Comparison of ENCODE assay signal across 31 mouse cellular contexts in the genomic region with DNA sequence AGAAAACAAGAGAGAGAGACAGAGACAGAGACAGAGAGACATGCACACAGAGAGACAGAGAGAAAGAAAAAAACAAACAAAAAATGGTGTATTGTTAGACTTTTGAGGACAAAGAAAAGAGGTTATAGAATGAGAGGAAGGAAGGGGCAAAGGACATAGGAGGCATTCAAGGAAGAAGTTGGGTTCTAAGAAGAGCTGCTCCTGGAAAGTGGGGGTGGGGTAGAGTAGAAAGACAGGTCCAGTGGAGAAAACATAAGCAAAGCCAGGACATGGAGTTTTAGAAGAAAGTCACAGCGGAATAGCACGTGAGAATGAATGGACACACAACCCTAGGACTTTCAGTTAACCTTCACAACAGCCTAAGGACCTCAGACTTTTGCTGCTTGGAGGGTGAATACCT.
"Had no signal": no experiment of that assay in that cellular context is flagged by ENCODE, and none has a peak within 500 bp of the region (broad histone marks: within the 10 kb centered on the region; RNA-seq: fewer than 3 reads in every experiment).

No protein-coding gene starts in this region.

- DNase-seq: left cerebral cortex, postnatal 4 days; liver; liver, embryonic 13.5 days; liver, postnatal 0 days; lung, adult 18-20 months; lung, adult 2 months; lung, embryonic 14.5 days; lung, postnatal 10 days; lung, postnatal 14 days; lung, postnatal 36 days; lung, postnatal 4 days; midbrain, embryonic 14.5 days had no signal

- H3K27ac ChIP-seq: limb, embryonic 10.5 days; limb, embryonic 12.5 days; limb, embryonic 13.5 days; limb, embryonic 15.5 days; liver, embryonic 12.5 days; liver, embryonic 13.5 days; liver, embryonic 14.5 days; liver, embryonic 15.5 days; lung, embryonic 15.5 days; macrophage; midbrain, embryonic 10.5 days; midbrain, embryonic 12.5 days; midbrain, embryonic 13.5 days; midbrain, embryonic 15.5 days had no signal

- H3K9me3 ChIP-seq: limb, embryonic 10.5 days; limb, embryonic 12.5 days; limb, embryonic 13.5 days; limb, embryonic 15.5 days; liver, embryonic 12.5 days; liver, embryonic 13.5 days; liver, embryonic 15.5 days; lung, embryonic 15.5 days; midbrain, embryonic 10.5 days; midbrain, embryonic 12.5 days; midbrain, embryonic 13.5 days; midbrain, embryonic 15.5 days had no signal

- H3K4me2 ChIP-seq: limb, embryonic 12.5 days; limb, embryonic 13.5 days; limb, embryonic 15.5 days; liver, embryonic 11.5 days; liver, embryonic 12.5 days; liver, embryonic 13.5 days; liver, embryonic 15.5 days; lung, embryonic 14.5 days; lung, embryonic 15.5 days; midbrain, embryonic 11.5 days; midbrain, embryonic 12.5 days; midbrain, embryonic 13.5 days; midbrain, embryonic 15.5 days had no signal

- H3K36me3 ChIP-seq: limb, embryonic 10.5 days; limb, embryonic 12.5 days; limb, embryonic 13.5 days; limb, embryonic 15.5 days; liver, embryonic 12.5 days; liver, embryonic 13.5 days; liver, embryonic 15.5 days; lung, embryonic 15.5 days; midbrain, embryonic 10.5 days; midbrain, embryonic 12.5 days; midbrain, embryonic 13.5 days; midbrain, embryonic 15.5 days had no signal

- H3K4me3 ChIP-seq: limb, embryonic 10.5 days; limb, embryonic 12.5 days; limb, embryonic 13.5 days; limb, embryonic 15.5 days; liver, embryonic 12.5 days; liver, embryonic 13.5 days; liver, embryonic 15.5 days; lung, embryonic 15.5 days; megakaryocyte, embryonic 14.5 days; midbrain, embryonic 10.5 days; midbrain, embryonic 12.5 days; midbrain, embryonic 13.5 days; midbrain, embryonic 15.5 days; myocyte had no signal

- H3K4me1 ChIP-seq: limb, embryonic 10.5 days; liver, embryonic 12.5 days; liver, embryonic 13.5 days; liver, embryonic 15.5 days; lung, embryonic 15.5 days; midbrain, embryonic 10.5 days; midbrain, embryonic 12.5 days; midbrain, embryonic 13.5 days; midbrain, embryonic 15.5 days had no signal

- H3K27me3 ChIP-seq: limb, embryonic 12.5 days; limb, embryonic 13.5 days; limb, embryonic 15.5 days; liver, embryonic 12.5 days; liver, embryonic 13.5 days; liver, embryonic 15.5 days; lung, embryonic 15.5 days; midbrain, embryonic 12.5 days; midbrain, embryonic 13.5 days; midbrain, embryonic 15.5 days had no signal

- ATAC-seq: liver, embryonic 12.5 days; liver, postnatal 0 days; lung, postnatal 0 days; midbrain, embryonic 13.5 days; midbrain, embryonic 15.5 days; midbrain, embryonic 16.5 days had no signal

- H3K9ac ChIP-seq: limb, embryonic 12.5 days; limb, embryonic 13.5 days; limb, embryonic 15.5 days; liver, embryonic 12.5 days; liver, embryonic 13.5 days; liver, embryonic 14.5 days; liver, embryonic 15.5 days; liver, postnatal 0 days; lung, embryonic 14.5 days; lung, embryonic 15.5 days; midbrain, embryonic 12.5 days; midbrain, embryonic 13.5 days; midbrain, embryonic 15.5 days had no signal
